Mouse (Mus musculus) neural tube, embryonic 12.5 days (tissue): ENCODE measurements around the gene Tceanc. TPM values are rescaled to one million over a fixed set of nuclear protein-coding genes. Genes with fewer than 3 reads are reported as not detected.

ENCODE experiments used
- ATAC-seq: fragments of 200-750 bp; cut with Nextera tagmentation; 2 replicates; pipeline ENCODE4 v1.8.0; 2017; ENCODE audit warnings: low read depth, mild to moderate bottlenecking, moderate TSS enrichment, moderate library complexity; ENCODE audit not compliant: low FRiP score
- H3K27ac ChIP-seq: fragments of 300-500 bp; sonication (generic); 2 replicates; pipeline ENCODE4 v1.5.1; 2016
- H3K27me3 ChIP-seq: fragments of 300-500 bp; sonication (generic); replicated peaks from 2 replicates; pipeline ENCODE4 v1.6.1; 2016; ENCODE audit warnings: mild to moderate bottlenecking
- H3K36me3 ChIP-seq: fragments of 300-500 bp; sonication (generic); 2 replicates; pipeline ENCODE4 v1.6.1; 2016; ENCODE audit warnings: mild to moderate bottlenecking
- H3K4me1 ChIP-seq: fragments of 300-500 bp; sonication (generic); 2 replicates; pipeline ENCODE4 v1.6.1; 2016
- H3K4me2 ChIP-seq: fragments of 300-500 bp; sonication (generic); replicated peaks from 2 replicates; pipeline ENCODE4 v1.6.1; 2016; ENCODE audit warnings: mild to moderate bottlenecking
- H3K4me3 ChIP-seq: fragments of 300-500 bp; sonication (generic); 2 replicates; pipeline ENCODE4 v1.5.1; 2016
- H3K9ac ChIP-seq: fragments of 300-500 bp; sonication (generic); 2 replicates; pipeline ENCODE4 v1.6.1; 2016; ENCODE audit warnings: mild to moderate bottlenecking
- H3K9me3 ChIP-seq: fragments of 300-500 bp; sonication (generic); 2 replicates; pipeline ENCODE4 v1.6.1; 2016; ENCODE audit warnings: mild to moderate bottlenecking
- WGBS: fragments of 180-500 bp; shearing (Covaris S2); methylation state at CpG from one replicate; pipeline ENCODE4 v1.1.7; 2016; 5-methylcytosine and 5-hydroxymethylcytosine counted together
- polyA plus RNA-seq: library from polyadenylated mRNA; unstranded; fragments of >200 nt; fragmentation: Nextera tagmentation; extraction: Ambion mirVana; gene quantifications from 2 replicates; pipeline ENCODE4 v1.2.1, GENCODE M21; 2016

The Tceanc gene
- polyA plus RNA-seq = 11.5 and 12.1 TPM in 2 replicates

- WGBS = 75% methylated on average over 16 of the region's 16 CpGs
- H3K4me2 ChIP-seq = no peak within 1 kb of the TSS
- no peaks in the 10 kb centered on the region for H3K9me3 ChIP-seq
- no peak within 1 kb of the TSS for H3K27ac ChIP-seq
- H3K4me1 ChIP-seq = no peaks in the 10 kb centered on the region
- ATAC-seq = no peak
- no peaks in the 10 kb centered on the region for H3K27me3 ChIP-seq
- H3K9ac ChIP-seq = no peak within 1 kb of the TSS
- H3K4me3 ChIP-seq = no peak within 1 kb of the TSS
- no peaks in the 10 kb centered on the region for H3K36me3 ChIP-seq
Observed at GRCm38 (mm10) chrX:166518345-166518744, at the start of gene Tceanc. Gene Tceanc (minus strand): TSS chrX:166518567.

GRCm38 (mm10) chrX:166565983-166566382 is 47.6 kb upstream of the Tceanc start:
- Histone ChIP-seq H3K27me3 (no peaks in the 10 kb centered on the region), H3K4me2 (no peak overlapping the region), H3K27ac (no peak overlapping the region), H3K36me3 (no peaks in the 10 kb centered on the region), H3K4me3 (no peak overlapping the region), H3K4me1 (no peaks in the 10 kb centered on the region), H3K9ac (no peak overlapping the region), H3K9me3 (no peaks in the 10 kb centered on the region)
- ATAC-seq = no peak
- 88% methylated on average over 6 of the region's 6 CpGs for WGBS

GRCm38 (mm10) chrX:166565401-166565800 is 47.0 kb upstream of the Tceanc start:
- Histone ChIP-seq H3K4me2 (no peak overlapping the region), H3K27ac (no peak overlapping the region), H3K4me3 (no peak overlapping the region), H3K4me1 (no peaks in the 10 kb centered on the region), H3K36me3 (no peaks in the 10 kb centered on the region), H3K9ac (no peak overlapping the region), H3K9me3 (no peaks in the 10 kb centered on the region), H3K27me3 (no peaks in the 10 kb centered on the region)
- WGBS = 67% methylated on average over 5 of the region's 5 CpGs
- no peak for ATAC-seq

- H3K9ac ChIP-seq = no peak overlapping the region
- no peak overlapping the region for H3K4me3 ChIP-seq
- no peaks in the 10 kb centered on the region for H3K27me3 ChIP-seq
- no peak for ATAC-seq
- H3K4me2 ChIP-seq = no peak overlapping the region
- no peaks in the 10 kb centered on the region for H3K36me3 ChIP-seq
- no peaks in the 10 kb centered on the region for H3K9me3 ChIP-seq
- 67% methylated on average over 5 of the region's 5 CpGs for WGBS
- H3K4me1 ChIP-seq = no peaks in the 10 kb centered on the region
- H3K27ac ChIP-seq = no peak overlapping the region
Observed at GRCm38 (mm10) chrX:166564900-166565299, 46.5 kb upstream of the Tceanc start.

- Histone ChIP-seq H3K36me3 (no peaks in the 10 kb centered on the region), H3K9me3 (no peaks in the 10 kb centered on the region), H3K4me1 (no peaks in the 10 kb centered on the region), H3K4me3 (no peak overlapping the region), H3K4me2 (no peak overlapping the region), H3K27me3 (no peaks in the 10 kb centered on the region), H3K27ac (no peak overlapping the region), H3K9ac (no peak overlapping the region)
- ATAC-seq = no peak
- WGBS = 84% methylated on average over 3 of the region's 3 CpGs
Observed at GRCm38 (mm10) chrX:166559333-166559732, 41.0 kb upstream of the Tceanc start.

- Histone ChIP-seq H3K36me3 (no peaks in the 10 kb centered on the region), H3K4me2 (no peak overlapping the region), H3K4me3 (no peak overlapping the region), H3K9ac (no peak overlapping the region), H3K4me1 (no peaks in the 10 kb centered on the region), H3K27ac (no peak overlapping the region), H3K9me3 (no peaks in the 10 kb centered on the region), H3K27me3 (no peaks in the 10 kb centered on the region)
- no peak for ATAC-seq
- WGBS = 81% methylated on average over 7 of the region's 7 CpGs
Observed at GRCm38 (mm10) chrX:166552355-166552754, 34.0 kb upstream of the Tceanc start.

GRCm38 (mm10) chrX:166546495-166546894 is 28.1 kb upstream of the Tceanc start:
- Histone ChIP-seq H3K9me3 (no peaks in the 10 kb centered on the region), H3K27ac (no peak overlapping the region), H3K27me3 (no peaks in the 10 kb centered on the region), H3K4me2 (no peak overlapping the region), H3K36me3 (no peaks in the 10 kb centered on the region), H3K4me3 (no peak overlapping the region), H3K4me1 (no peaks in the 10 kb centered on the region), H3K9ac (no peak overlapping the region)
- WGBS = 87% methylated on average over 2 of the region's 2 CpGs
- no peak for ATAC-seq

- H3K9ac ChIP-seq = no peak overlapping the region
- no peak overlapping the region for H3K4me2 ChIP-seq
- H3K27me3 ChIP-seq = no peaks in the 10 kb centered on the region
- H3K4me3 ChIP-seq = no peak overlapping the region
- no peak overlapping the region for H3K27ac ChIP-seq
- no peaks in the 10 kb centered on the region for H3K9me3 ChIP-seq
- 66% methylated on average over 4 of the region's 4 CpGs for WGBS
- H3K4me1 ChIP-seq = no peaks in the 10 kb centered on the region
- no peaks in the 10 kb centered on the region for H3K36me3 ChIP-seq
- no peak for ATAC-seq
Observed at GRCm38 (mm10) chrX:166535138-166535537, 16.8 kb upstream of the Tceanc start.

GRCm38 (mm10) chrX:166533432-166533831 is 15.1 kb upstream of the Tceanc start:
- Histone ChIP-seq H3K36me3 (no peaks in the 10 kb centered on the region), H3K4me3 (no peak overlapping the region), H3K9me3 (no peaks in the 10 kb centered on the region), H3K9ac (no peak overlapping the region), H3K4me1 (no peaks in the 10 kb centered on the region), H3K4me2 (no peak overlapping the region), H3K27ac (no peak overlapping the region), H3K27me3 (no peaks in the 10 kb centered on the region)
- ATAC-seq = no peak
- WGBS = 89% methylated on average over 4 of the region's 4 CpGs

- no peak for ATAC-seq
- Histone ChIP-seq H3K4me1 (no peaks in the 10 kb centered on the region), H3K9me3 (no peaks in the 10 kb centered on the region), H3K27me3 (no peaks in the 10 kb centered on the region), H3K4me3 (no peak overlapping the region), H3K4me2 (no peak overlapping the region), H3K36me3 (no peaks in the 10 kb centered on the region), H3K27ac (no peak overlapping the region), H3K9ac (no peak overlapping the region)
- WGBS = 44% methylated on average over 6 of the region's 6 CpGs
Observed at GRCm38 (mm10) chrX:166531671-166532070, 13.3 kb upstream of the Tceanc start.

GRCm38 (mm10) chrX:166528126-166528525 is 9.8 kb upstream of the Tceanc start:
- no peak for ATAC-seq
- H3K36me3 ChIP-seq = no peaks in the 10 kb centered on the region
- no peak overlapping the region for H3K27ac ChIP-seq
- no peaks in the 10 kb centered on the region for H3K9me3 ChIP-seq
- H3K4me2 ChIP-seq = no peak overlapping the region
- no peaks in the 10 kb centered on the region for H3K4me1 ChIP-seq
- H3K27me3 ChIP-seq = no peaks in the 10 kb centered on the region
- WGBS = 93% methylated on average over 3 of the region's 3 CpGs
- no peak overlapping the region for H3K9ac ChIP-seq
- no peak overlapping the region for H3K4me3 ChIP-seq

- H3K4me1 ChIP-seq = no peaks in the 10 kb centered on the region
- H3K27ac ChIP-seq = no peak overlapping the region
- H3K27me3 ChIP-seq = no peaks in the 10 kb centered on the region
- no peak for ATAC-seq
- H3K9ac ChIP-seq = no peak overlapping the region
- H3K9me3 ChIP-seq = no peaks in the 10 kb centered on the region
- no peak overlapping the region for H3K4me3 ChIP-seq
- 95% methylated on average over 2 of the region's 2 CpGs for WGBS
- H3K36me3 ChIP-seq = no peaks in the 10 kb centered on the region
- no peak overlapping the region for H3K4me2 ChIP-seq
Observed at GRCm38 (mm10) chrX:166525637-166526315, 7.4 kb upstream of the Tceanc start.

GRCm38 (mm10) chrX:166520782-166521181 is 2.4 kb upstream of the Tceanc start:
- Histone ChIP-seq H3K4me3 (no peak overlapping the region), H3K36me3 (no peaks in the 10 kb centered on the region), H3K4me1 (no peaks in the 10 kb centered on the region), H3K4me2 (no peak overlapping the region), H3K27me3 (no peaks in the 10 kb centered on the region), H3K27ac (no peak overlapping the region), H3K9ac (no peak overlapping the region), H3K9me3 (no peaks in the 10 kb centered on the region)
- WGBS = 80% methylated on average over 5 of the region's 5 CpGs
- no peak for ATAC-seq
